Mouse (Mus musculus) ES-Bruce4 (cell line): ENCODE measurements around the gene Il27.

Experiments
- CTCF ChIP-seq: IDR thresholded peaks from one replicate; pipeline ENCODE4 v1.8.1; 2011; ENCODE audit warnings: low read depth, low read length
- EP300 ChIP-seq: IDR thresholded peaks from 2 replicates; pipeline ENCODE4 v1.6.1; 2011; ENCODE audit warnings: low read depth, low read length; ENCODE audit not compliant: insufficient read depth
- POLR2A ChIP-seq: IDR thresholded peaks from one replicate; pipeline ENCODE4 v1.8.1; 2011; ENCODE audit warnings: low read length; ENCODE audit not compliant: insufficient read depth

DNA sequence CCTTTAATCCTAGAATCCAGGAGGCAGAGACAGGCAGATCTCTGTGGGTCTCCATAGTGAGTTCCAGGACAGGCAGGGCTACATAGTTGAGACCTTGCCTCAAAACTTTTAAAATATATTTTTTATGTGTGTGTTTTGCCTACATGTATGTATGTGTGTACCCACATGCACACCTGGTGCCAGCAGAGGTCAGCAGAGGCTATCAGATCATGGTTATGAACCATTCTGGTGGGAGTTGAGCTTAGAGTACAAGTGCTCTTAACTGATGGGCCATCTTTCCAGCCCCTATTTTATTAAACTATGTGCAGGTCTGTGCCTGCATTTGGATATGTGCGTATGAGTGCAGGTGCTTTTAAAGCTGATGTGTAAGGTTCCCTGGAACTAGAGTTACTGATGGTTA, 39.9 kb downstream of the Il27 start:
- TF ChIP-seq POLR2A: no peak
- no peak for TF ChIP-seq CTCF
- TF ChIP-seq EP300: no peak
